Mouse (Mus musculus): Measurements from ENCODE around the gene H2-T23. TPM values are rescaled to one million over a fixed set of nuclear protein-coding genes. Genes with fewer than 3 reads are reported as not detected.
"Not testable (repeated sequence)": the region's sequence is repeated elsewhere in the genome, so short reads cannot be mapped to it uniquely, and the experiment has no call there.

The H2-T23 gene
- polyA plus RNA-seq, 1 experiment from 2014 or later = 10.1 TPM

GRCm38 (mm10) chr17:36018979-36019378, 13.7 kb downstream of the H2-T23 start:
- no peak for DNase-seq (ENCODE audit: low spot score)
- H3K4me3 ChIP-seq (ENCODE audit: low read depth, low read length) = no peak overlapping the region
- no peak overlapping the region for H3K9ac ChIP-seq (ENCODE audit: low read depth, low read length)
- no peak overlapping the region for H3K4me2 ChIP-seq (ENCODE audit: low read depth, low read length)
- H3K9me3 ChIP-seq (ENCODE audit: control insufficient read depth, low read length) = no peaks in the 10 kb centered on the region
- H3K36me3 ChIP-seq (ENCODE audit: control insufficient read depth, insufficient read depth, low read length) = 0 out of 2 replicates have a peak, but pooled peaks cover 5% of the 10 kb centered on the region
- 63% methylated on average over 2 of the region's 2 CpGs for WGBS
- ATAC-seq (ENCODE audit: low read depth) = no peak
- H3K4me1 ChIP-seq (ENCODE audit: control insufficient read depth, insufficient read depth, low read length) = peaks cover 5% of the 10 kb centered on the region; the same call in 1 of the 2 replicates
- H3K27ac ChIP-seq (replicated peaks; ENCODE audit: low read depth, low read length) = no peak overlapping the region
- H3K27me3 ChIP-seq (replicated peaks; ENCODE audit: control insufficient read depth, insufficient read depth, low read length) = no peaks in the 10 kb centered on the region

GRCm38 (mm10) chr17:36017046-36017445, 15.6 kb downstream of the H2-T23 start:
- H3K4me1 ChIP-seq (ENCODE audit: control insufficient read depth, insufficient read depth, low read length) = no peaks in the 10 kb centered on the region
- H3K9me3 ChIP-seq (ENCODE audit: control insufficient read depth, low read length) = no peaks in the 10 kb centered on the region
- 87% methylated on average over 5 of the region's 5 CpGs for WGBS

GRCm38 (mm10) chr17:36014977-36015376, 17.7 kb downstream of the H2-T23 start:
- Histone ChIP-seq H3K27ac (replicated peaks; ENCODE audit: low read depth, low read length) (no peak overlapping the region), H3K9me3 (ENCODE audit: control insufficient read depth, low read length) (no peaks in the 10 kb centered on the region), H3K4me1 (ENCODE audit: control insufficient read depth, insufficient read depth, low read length) (no peaks in the 10 kb centered on the region), H3K36me3 (ENCODE audit: control insufficient read depth, insufficient read depth, low read length) (0 out of 2 replicates have a peak, but pooled peaks cover 5% of the 10 kb centered on the region), H3K27me3 (replicated peaks; ENCODE audit: control insufficient read depth, insufficient read depth, low read length) (no peaks in the 10 kb centered on the region), H3K4me2 (ENCODE audit: low read depth, low read length) (no peak overlapping the region), H3K9ac (ENCODE audit: low read depth, low read length) (no peak overlapping the region), H3K4me3 (ENCODE audit: low read depth, low read length) (no peak overlapping the region)
- no peak for DNase-seq (ENCODE audit: low spot score)
- no peak for ATAC-seq (ENCODE audit: low read depth)
- WGBS = 91% methylated on average over 4 of the region's 5 CpGs

More at GRCm38 (mm10) chr17:36017046-36017445, 15.6 kb downstream of the H2-T23 start:
- H3K4me3 ChIP-seq (ENCODE audit: low read depth, low read length) = no peak overlapping the region
- no peak for DNase-seq (ENCODE audit: low spot score)
- no peak overlapping the region for H3K27ac ChIP-seq (replicated peaks; ENCODE audit: low read depth, low read length)
- H3K36me3 ChIP-seq (ENCODE audit: control insufficient read depth, insufficient read depth, low read length) = 0 out of 2 replicates have a peak, but pooled peaks cover 5% of the 10 kb centered on the region
- no peak for ATAC-seq (ENCODE audit: low read depth)
- no peaks in the 10 kb centered on the region for H3K27me3 ChIP-seq (replicated peaks; ENCODE audit: control insufficient read depth, insufficient read depth, low read length)
- no peak overlapping the region for H3K9ac ChIP-seq (ENCODE audit: low read depth, low read length)
- H3K4me2 ChIP-seq (ENCODE audit: low read depth, low read length) = no peak overlapping the region

GRCm38 (mm10) chr17:36004409-36004808, 28.2 kb downstream of the H2-T23 start:
- 93% methylated on average over 7 of the region's 7 CpGs for WGBS

GRCm38 (mm10) chr17:36003331-36003730, 29.3 kb downstream of the H2-T23 start:
- 93% methylated on average over 7 of the region's 7 CpGs for WGBS
- H3K9ac ChIP-seq (ENCODE audit: low read depth, low read length) = no peak overlapping the region
- H3K36me3 ChIP-seq (ENCODE audit: control insufficient read depth, insufficient read depth, low read length) = no peaks in the 10 kb centered on the region
- H3K27ac ChIP-seq (replicated peaks; ENCODE audit: low read depth, low read length) = no peak overlapping the region
- H3K4me1 ChIP-seq (ENCODE audit: control insufficient read depth, insufficient read depth, low read length) = no peaks in the 10 kb centered on the region
- H3K4me3 ChIP-seq (ENCODE audit: low read depth, low read length) = no peak overlapping the region
- ATAC-seq (ENCODE audit: low read depth) = no peak
- H3K27me3 ChIP-seq (replicated peaks; ENCODE audit: control insufficient read depth, insufficient read depth, low read length) = no peaks in the 10 kb centered on the region
- H3K9me3 ChIP-seq (ENCODE audit: control insufficient read depth, low read length) = 0 out of 2 replicates have a peak, but pooled peaks cover 5% of the 10 kb centered on the region
- no peak for DNase-seq (ENCODE audit: low spot score)
- no peak overlapping the region for H3K4me2 ChIP-seq (ENCODE audit: low read depth, low read length)

More at GRCm38 (mm10) chr17:36004409-36004808, 28.2 kb downstream of the H2-T23 start:
- not testable (repeated sequence) for H3K9me3 ChIP-seq (ENCODE audit: control insufficient read depth, low read length); H3K4me3 ChIP-seq (ENCODE audit: low read depth, low read length); H3K27ac ChIP-seq (replicated peaks; ENCODE audit: low read depth, low read length); H3K9ac ChIP-seq (ENCODE audit: low read depth, low read length); DNase-seq (ENCODE audit: low spot score); H3K4me1 ChIP-seq (ENCODE audit: control insufficient read depth, insufficient read depth, low read length); ATAC-seq (ENCODE audit: low read depth); H3K27me3 ChIP-seq (replicated peaks; ENCODE audit: control insufficient read depth, insufficient read depth, low read length); H3K36me3 ChIP-seq (ENCODE audit: control insufficient read depth, insufficient read depth, low read length); H3K4me2 ChIP-seq (ENCODE audit: low read depth, low read length)

- 0 out of 2 replicates have a peak, but pooled peaks cover 5% of the 10 kb centered on the region for H3K9me3 ChIP-seq (ENCODE audit: control insufficient read depth, low read length)
- 95% methylated on average over 6 of the region's 6 CpGs for WGBS
- no peak overlapping the region for H3K4me2 ChIP-seq (ENCODE audit: low read depth, low read length)
- no peaks in the 10 kb centered on the region for H3K4me1 ChIP-seq (ENCODE audit: control insufficient read depth, insufficient read depth, low read length)
- no peak for ATAC-seq (ENCODE audit: low read depth)
- H3K4me3 ChIP-seq (ENCODE audit: low read depth, low read length) = no peak overlapping the region
- DNase-seq (ENCODE audit: low spot score) = no peak
- H3K27ac ChIP-seq (replicated peaks; ENCODE audit: low read depth, low read length) = no peak overlapping the region
- H3K27me3 ChIP-seq (replicated peaks; ENCODE audit: control insufficient read depth, insufficient read depth, low read length) = no peaks in the 10 kb centered on the region
- H3K9ac ChIP-seq (ENCODE audit: low read depth, low read length) = no peak overlapping the region
- no peaks in the 10 kb centered on the region for H3K36me3 ChIP-seq (ENCODE audit: control insufficient read depth, insufficient read depth, low read length)
These were observed 30.7 kb downstream of the H2-T23 start for GRCm38 (mm10) chr17:36001966-36002365.

GRCm38 (mm10) chr17:36001121-36001897, 31.3 kb downstream of the H2-T23 start:
- Histone ChIP-seq H3K36me3 (ENCODE audit: control insufficient read depth, insufficient read depth, low read length) (no peaks in the 10 kb centered on the region), H3K9me3 (ENCODE audit: control insufficient read depth, low read length) (no peaks in the 10 kb centered on the region), H3K9ac (ENCODE audit: low read depth, low read length) (no peak overlapping the region), H3K27me3 (replicated peaks; ENCODE audit: control insufficient read depth, insufficient read depth, low read length) (no peaks in the 10 kb centered on the region), H3K4me1 (ENCODE audit: control insufficient read depth, insufficient read depth, low read length) (no peaks in the 10 kb centered on the region), H3K27ac (replicated peaks; ENCODE audit: low read depth, low read length) (no peak overlapping the region), H3K4me2 (ENCODE audit: low read depth, low read length) (no peak overlapping the region), H3K4me3 (ENCODE audit: low read depth, low read length) (no peak overlapping the region)
- DNase-seq (ENCODE audit: low spot score) = no peak
- WGBS = 96% methylated on average over 12 of the region's 12 CpGs
- no peak for ATAC-seq (ENCODE audit: low read depth)

- Histone ChIP-seq H3K9me3 (ENCODE audit: control insufficient read depth, low read length) (no peaks in the 10 kb centered on the region), H3K4me3 (ENCODE audit: low read depth, low read length) (no peak overlapping the region), H3K9ac (ENCODE audit: low read depth, low read length) (no peak overlapping the region), H3K4me1 (ENCODE audit: control insufficient read depth, insufficient read depth, low read length) (peaks cover 3% of the 10 kb centered on the region; the same call in 1 of the 2 replicates), H3K27me3 (replicated peaks; ENCODE audit: control insufficient read depth, insufficient read depth, low read length) (no peaks in the 10 kb centered on the region), H3K27ac (replicated peaks; ENCODE audit: low read depth, low read length) (no peak overlapping the region), H3K36me3 (ENCODE audit: control insufficient read depth, insufficient read depth, low read length) (no peaks in the 10 kb centered on the region), H3K4me2 (ENCODE audit: low read depth, low read length) (no peak overlapping the region)
- DNase-seq (ENCODE audit: low spot score) (no peak), ATAC-seq (ENCODE audit: low read depth) (no peak)
- WGBS = 85% methylated on average over 4 of the region's 4 CpGs
These were observed 32.3 kb downstream of the H2-T23 start for GRCm38 (mm10) chr17:36000349-36000748.

GRCm38 (mm10) chr17:35999356-35999755, 33.3 kb downstream of the H2-T23 start:
- Histone ChIP-seq H3K27me3 (replicated peaks; ENCODE audit: control insufficient read depth, insufficient read depth, low read length) (no peaks in the 10 kb centered on the region), H3K4me3 (ENCODE audit: low read depth, low read length) (no peak overlapping the region), H3K4me2 (ENCODE audit: low read depth, low read length) (no peak overlapping the region), H3K9me3 (ENCODE audit: control insufficient read depth, low read length) (no peaks in the 10 kb centered on the region), H3K36me3 (ENCODE audit: control insufficient read depth, insufficient read depth, low read length) (no peaks in the 10 kb centered on the region), H3K4me1 (ENCODE audit: control insufficient read depth, insufficient read depth, low read length) (peaks cover 4% of the 10 kb centered on the region; the same call in 1 of the 2 replicates), H3K9ac (ENCODE audit: low read depth, low read length) (no peak overlapping the region), H3K27ac (replicated peaks; ENCODE audit: low read depth, low read length) (no peak overlapping the region)
- ATAC-seq (ENCODE audit: low read depth) = no peak
- WGBS = 88% methylated on average over 7 of the region's 7 CpGs
- DNase-seq (ENCODE audit: low spot score) = no peak

All from embryonic facial prominence, embryonic 14.5 days (tissue).